Mouse (Mus musculus) cerebral cortex, adult 2 months (tissue): ENCODE data around the gene U2af1l4.

Experiments used
- WGBS: fragments of 180-500 bp; shearing (Covaris S2); methylation state at CpG from one replicate; pipeline ENCODE4 v1.1.7; 2018; 5-methylcytosine and 5-hydroxymethylcytosine counted together

U2af1l4 gene

GRCm38 (mm10) chr7:30610043-30610442 is 46.9 kb downstream of the U2af1l4 start:
- WGBS, result 77% methylated on average over 7 of the region's 7 CpGs

DNA sequence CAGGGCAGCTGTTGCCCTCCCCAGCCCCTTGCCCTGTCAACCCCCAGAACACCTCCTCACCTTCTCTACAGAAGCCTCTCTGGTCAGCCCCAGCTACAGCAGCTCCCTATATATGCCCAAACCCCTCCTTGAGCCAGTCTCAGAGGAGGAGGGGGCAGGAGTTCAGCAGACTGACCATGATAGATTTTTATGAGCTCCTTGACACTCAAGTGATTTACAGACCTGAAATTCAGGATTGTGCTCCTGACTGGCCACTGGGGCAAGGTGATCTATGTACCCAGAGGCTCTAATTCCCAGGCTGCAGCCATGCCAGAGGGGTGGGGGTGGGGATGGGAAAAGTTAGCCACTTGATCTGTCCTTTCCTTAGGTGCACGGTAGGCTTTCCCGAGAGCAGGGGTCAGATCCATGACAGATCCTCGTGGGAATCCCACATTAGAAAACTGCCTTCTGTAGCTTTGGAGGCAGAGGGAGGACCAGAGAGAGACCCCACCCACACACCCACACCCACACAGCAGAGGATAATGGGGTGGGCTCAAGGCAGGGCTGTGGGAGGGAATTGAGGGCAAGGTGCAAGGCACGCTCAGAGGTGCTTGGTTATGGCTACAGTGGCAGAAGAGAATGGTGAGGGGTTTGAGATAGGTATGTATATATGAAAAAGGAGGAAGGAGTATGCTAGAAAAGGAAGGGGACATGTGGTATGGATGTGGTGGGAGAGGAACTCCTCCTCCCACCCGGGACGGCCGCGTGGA is 49.7 kb downstream of the U2af1l4 start, which contains the start of gene Upk1a:
Gene Upk1a (minus strand): TSS at position 194 of the 749 bp plus-strand sequence.
- 70% methylated on average over 8 of the region's 8 CpGs for WGBS

DNA sequence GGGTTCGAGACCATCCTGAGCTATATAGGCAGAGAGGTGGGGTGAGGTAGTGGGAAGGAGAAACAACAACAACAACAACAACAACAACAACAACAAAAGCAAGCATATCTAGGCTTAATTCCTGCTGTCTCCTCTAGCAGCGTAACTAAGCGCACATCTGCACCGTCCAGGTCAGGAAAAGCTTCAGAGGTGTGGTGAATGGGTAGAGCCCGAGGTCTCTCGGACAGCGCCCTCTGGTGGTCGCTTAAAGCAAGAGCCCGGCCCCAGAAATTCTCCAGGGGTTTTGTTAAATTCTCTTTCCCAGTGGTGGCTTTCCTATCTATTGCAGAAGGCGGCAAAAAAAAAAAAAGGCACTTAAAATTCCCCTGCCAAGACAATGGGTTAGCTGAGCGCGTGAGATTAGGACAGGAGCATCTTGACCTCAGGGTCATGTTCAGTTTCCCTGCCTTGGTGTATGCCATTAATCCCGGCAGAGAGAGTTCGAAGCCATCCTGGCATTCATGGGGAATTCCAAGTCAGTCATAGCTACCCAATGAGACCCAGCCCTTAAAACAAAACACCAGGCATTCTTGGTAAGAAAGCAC is 50.5 kb downstream of the U2af1l4 start:
- WGBS, result 26% methylated on average over 14 of the region's 14 CpGs

- WGBS, result 66% methylated on average over 2 of the region's 2 CpGs
Measured at GRCm38 (mm10) chr7:30614454-30614853, 51.4 kb downstream of the U2af1l4 start.
